Mouse (Mus musculus): ENCODE data around the gene Tssc4.

GRCm38 (mm10) chr7:143095554-143095907 lies 26.5 kb downstream of the Tssc4 start:
- TF ChIP-seq CHD2 (IDR thresholded peaks at IDR 0.05; ENCODE audit: low read depth, low read length), result no peak
- TF ChIP-seq HCFC1 (IDR thresholded peaks at IDR 0.05; ENCODE audit: borderline replicate concordance, insufficient read depth, low read length), result no peak
- TF ChIP-seq MAFK (IDR thresholded peaks at IDR 0.05; ENCODE audit: insufficient read depth, low read depth, low read length), result no peak
- TF ChIP-seq ZNF384 (IDR thresholded peaks at IDR 0.05; ENCODE audit: low read depth, low read length), result no peak
- no peak for TF ChIP-seq ZC3H11A (IDR thresholded peaks at IDR 0.05; ENCODE audit: borderline replicate concordance, low read depth, low read length)
